Mouse (Mus musculus): ENCODE results near the gene Rhox3h.
"Not testable (repeated sequence)": the region's sequence is repeated elsewhere in the genome, so short reads cannot be mapped to it uniquely, and the experiment has no call there.

Rhox3h gene

DNA sequence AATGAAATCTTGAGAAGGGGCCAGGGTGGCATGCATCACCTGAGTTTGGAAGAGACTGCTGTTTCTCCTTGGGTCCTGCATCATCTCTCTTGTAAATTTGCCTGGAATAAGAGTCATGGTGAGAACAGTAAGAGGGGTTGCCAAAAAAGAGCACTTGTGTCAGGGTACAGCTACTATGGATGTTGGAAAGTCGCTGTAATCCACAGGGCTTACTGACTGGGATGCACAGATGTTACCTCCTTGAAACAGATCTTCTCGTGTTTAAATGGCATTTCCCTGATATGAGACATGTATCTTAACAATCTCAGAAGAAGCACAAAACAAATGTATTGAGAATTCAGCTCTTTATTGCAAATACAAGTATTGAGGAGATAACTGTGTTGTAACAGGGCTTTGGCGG is at the start of gene Rhox3h:
Gene Rhox3h (minus strand): TSS at position 101 of the 400 bp plus-strand sequence.
- DNase-seq (ENCODE audit: inconsistent ontology term), result not testable (repeated sequence)

DNA sequence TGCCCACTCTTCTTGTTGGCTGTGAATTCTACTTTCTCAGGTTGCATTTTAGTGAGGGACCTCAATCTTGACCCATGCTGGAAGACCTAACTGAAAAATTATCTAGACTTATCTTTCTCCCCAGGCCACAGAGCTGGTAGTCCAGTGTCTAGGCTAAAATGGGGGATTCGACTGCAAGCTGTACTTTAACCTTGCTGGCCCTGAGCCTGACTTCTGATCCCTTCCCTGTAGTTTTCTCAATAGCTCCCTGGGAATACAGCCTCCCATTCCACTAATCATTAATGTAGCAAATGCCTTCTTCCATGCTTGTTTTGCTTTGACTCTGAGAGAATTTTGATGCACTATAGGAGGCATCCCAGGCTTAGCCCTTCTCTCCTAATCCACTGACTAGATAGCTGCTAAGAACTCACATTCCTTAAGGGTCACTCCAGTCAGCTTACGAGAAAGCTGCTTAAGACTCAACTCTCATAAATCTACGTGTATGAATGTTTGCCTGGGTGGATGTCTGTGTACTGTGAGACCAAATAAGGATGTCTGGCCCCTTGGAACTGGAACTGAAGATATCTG is 33.3 kb upstream of the Rhox3h start:
- no peak for DNase-seq (ENCODE audit: inconsistent ontology term)

GRCm38 (mm10) chrX:37692261-37692660 is 23.7 kb upstream of the Rhox3h start:
- DNase-seq (ENCODE audit: inconsistent ontology term), result no peak

- DNase-seq (ENCODE audit: inconsistent ontology term), result no peak
Measured at GRCm38 (mm10) chrX:37683031-37683715, 14.6 kb upstream of the Rhox3h start.

GRCm38 (mm10) chrX:37673177-37673576 is 4.6 kb upstream of the Rhox3h start, which contains the start of gene Rhox2h:
Rhox2h (minus strand) TSS chrX:37673277.
- DNase-seq (ENCODE audit: inconsistent ontology term), result not testable (repeated sequence)

DNA sequence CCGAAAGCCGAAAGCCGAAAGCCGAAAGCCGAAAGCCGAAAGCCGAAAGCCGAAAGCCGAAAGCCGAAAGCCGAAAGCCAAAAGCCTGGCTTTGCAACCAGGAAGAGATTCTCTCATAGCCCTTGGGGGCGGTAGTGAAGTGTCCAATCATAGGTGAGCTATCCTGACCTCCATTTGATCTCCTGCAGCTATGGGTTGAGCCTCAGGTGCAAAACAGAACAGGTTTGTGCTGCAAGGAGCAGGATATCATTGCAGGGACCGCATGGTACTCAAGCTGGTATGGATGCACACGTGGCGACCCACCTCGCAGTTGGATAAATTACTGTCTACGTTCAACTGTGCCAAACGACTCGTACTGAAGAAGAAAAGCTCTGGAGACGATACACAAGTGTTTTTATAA is 17.3 kb downstream of the Rhox3h start, which contains the start of gene Rhox4g:
Gene Rhox4g (minus strand): TSS at position 101 of the 400 bp plus-strand sequence.
- not testable (repeated sequence) for DNase-seq (ENCODE audit: inconsistent ontology term)

- not testable (repeated sequence) for DNase-seq (ENCODE audit: inconsistent ontology term)
Measured at GRCm38 (mm10) chrX:37643370-37643769, 25.2 kb downstream of the Rhox3h start, which contains the start of gene Rhox2g. Rhox2g (minus strand) TSS chrX:37643470.

DNA sequence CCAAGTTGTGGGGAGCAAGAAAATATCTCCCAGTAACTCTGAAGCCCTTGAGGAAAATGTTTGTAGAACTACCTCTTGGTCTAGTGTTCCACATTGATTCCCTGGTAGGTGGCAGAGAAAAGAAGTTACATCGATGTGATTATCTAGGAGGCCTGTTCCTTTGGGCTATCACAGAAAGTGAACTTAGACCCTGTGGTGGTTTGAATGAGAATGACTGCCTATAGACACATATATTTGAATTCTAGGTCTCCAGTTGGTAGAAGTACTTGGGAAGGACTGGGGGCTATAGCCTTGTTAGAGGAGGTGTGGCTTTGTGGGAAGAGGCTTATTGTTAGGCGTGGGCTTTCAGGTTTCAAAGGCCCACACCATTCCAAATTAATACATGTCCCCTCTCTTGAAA is 40.1 kb downstream of the Rhox3h start, which contains the start of gene Rhox3g:
Gene Rhox3g (minus strand): TSS at position 101 of the 400 bp plus-strand sequence.
- not testable (repeated sequence) for DNase-seq (ENCODE audit: inconsistent ontology term)
